ENCODE assay signal across 28 mouse cellular contexts in the genomic region with DNA sequence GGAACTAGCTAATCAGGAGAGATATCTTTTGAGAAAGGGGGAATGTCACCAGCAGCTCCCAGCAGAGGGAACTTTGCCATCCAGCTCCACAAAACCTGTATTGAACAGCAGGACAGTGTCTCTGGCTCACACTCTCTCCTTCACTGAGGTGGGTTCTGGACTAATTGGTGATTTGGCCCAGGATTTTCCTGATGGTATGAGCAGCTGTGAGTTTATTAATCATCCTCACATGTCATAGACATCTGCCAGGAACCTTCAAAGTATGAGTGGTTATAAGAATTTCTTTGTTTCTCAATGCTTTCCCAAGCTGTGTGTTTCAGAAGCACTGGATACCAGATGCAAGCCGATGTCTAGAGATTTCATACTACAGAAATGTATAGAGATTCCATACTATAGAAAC. TPM values are rescaled to one million over a fixed set of nuclear protein-coding genes. Genes with fewer than 3 reads are reported as not detected.
DNase-seq lines count a peak whose midpoint lies in the region; ATAC-seq and TF ChIP-seq lines count a peak whose summit lies in the region.
"Had no signal": no experiment of that assay in that cellular context is flagged by ENCODE, and none has a peak within 500 bp of the region (broad histone marks: within the 10 kb centered on the region; RNA-seq: fewer than 3 reads in every experiment).

No protein-coding gene starts in this region.

- no peaks in the 10 kb centered on the region for H3K9me3 ChIP-seq in midbrain, postnatal 0 days (ENCODE audit: low read length)
- no peaks in the 10 kb centered on the region for H3K9me3 ChIP-seq in midbrain, embryonic 15.5 days
- H3K9me3 ChIP-seq in limb, embryonic 12.5 days, result no peaks in the 10 kb centered on the region
- H3K9me3 ChIP-seq: intestine, embryonic 15.5 days; midbrain, embryonic 13.5 days; neural tube, embryonic 15.5 days had no signal

- intact Hi-C loops in left cerebral cortex, postnatal 10 days (cut with DNase I), result no loop called here

- no peaks in the 10 kb centered on the region for H3K27me3 ChIP-seq in midbrain, postnatal 0 days (ENCODE audit: insufficient read depth, low read length)
- H3K27me3 ChIP-seq in midbrain, embryonic 15.5 days (replicated peaks), result no peaks in the 10 kb centered on the region
- H3K27me3 ChIP-seq in limb, embryonic 12.5 days, result no peaks in the 10 kb centered on the region
- H3K27me3 ChIP-seq: intestine, embryonic 15.5 days; midbrain, embryonic 13.5 days; neural tube, embryonic 15.5 days had no signal

- H3K4me1 ChIP-seq in midbrain, postnatal 0 days (ENCODE audit: insufficient read depth, low read length), result 0 out of 2 replicates have a peak, but pooled peaks cover 6% of the 10 kb centered on the region
- H3K4me1 ChIP-seq in midbrain, embryonic 15.5 days, result peaks cover 19% of the 10 kb centered on the region
- peaks cover 47% of the 10 kb centered on the region for H3K4me1 ChIP-seq in limb, embryonic 12.5 days (replicated peaks)

- H3K9ac ChIP-seq in midbrain, postnatal 0 days (replicated peaks; ENCODE audit: low read length, poor library complexity, severe bottlenecking), result no peak overlapping the region
- no peak overlapping the region for H3K9ac ChIP-seq in midbrain, embryonic 15.5 days
- no peak overlapping the region for H3K9ac ChIP-seq in limb, embryonic 12.5 days (replicated peaks)
- H3K9ac ChIP-seq: hindbrain, embryonic 14.5 days; intestine, embryonic 15.5 days; midbrain, embryonic 13.5 days; neural tube, embryonic 15.5 days had no signal

- peak; percentile 36 to 45 for DNase-seq in cerebellum, postnatal 10 days
- DNase-seq in cerebellum, postnatal 25 days, result no peak
- peak; percentile 17 for DNase-seq in midbrain, postnatal 0 days (ENCODE audit: low spot score)
- DNase-seq in thymus, postnatal 25 days, result no peak
- no peak for DNase-seq in left cerebral cortex, postnatal 10 days (ENCODE audit: extremely low spot score in 1 of 2, low spot score in 2 of 2)
- no peak for DNase-seq in heart, adult 9 months (ENCODE audit: low spot score in 2 of 2)
- DNase-seq: adrenal gland, postnatal 25 days; cerebellum, adult 11-12 months; cerebellum, postnatal 36 days; gastrocnemius, postnatal 36 days; lung, adult 18-20 months; lung, postnatal 14 days; thymus, adult 18-20 months had no signal

- no peak for TF ChIP-seq CTCF in midbrain, postnatal 0 days (IDR thresholded peaks at IDR 0.05)

- no peak overlapping the region for H3K4me2 ChIP-seq in midbrain, postnatal 0 days (ENCODE audit: low read depth, low read length, poor library complexity, severe bottlenecking)
- no peak overlapping the region for H3K4me2 ChIP-seq in midbrain, embryonic 15.5 days
- no peak overlapping the region for H3K4me2 ChIP-seq in limb, embryonic 12.5 days
- H3K4me2 ChIP-seq: heart, embryonic 11.5 days; hindbrain, embryonic 14.5 days; intestine, embryonic 15.5 days; liver, embryonic 11.5 days; midbrain, embryonic 13.5 days; neural tube, embryonic 15.5 days had no signal

- no peaks in the 10 kb centered on the region for H3K36me3 ChIP-seq in midbrain, postnatal 0 days (ENCODE audit: insufficient read depth, low read length)
- no peaks in the 10 kb centered on the region for H3K36me3 ChIP-seq in midbrain, embryonic 15.5 days (replicated peaks)
- 0 out of 2 replicates have a peak, but pooled peaks cover 5% of the 10 kb centered on the region for H3K36me3 ChIP-seq in limb, embryonic 12.5 days
- H3K36me3 ChIP-seq: intestine, embryonic 15.5 days; midbrain, embryonic 13.5 days; neural tube, embryonic 15.5 days had no signal

- WGBS in midbrain, postnatal 0 days, result 88% methylated on average over 1 of the region's 1 CpGs
- 91% methylated on average over 1 of the region's 1 CpGs for WGBS in midbrain, embryonic 15.5 days
- WGBS in limb, embryonic 12.5 days, result 81% methylated on average over 1 of the region's 1 CpGs

- H3K4me3 ChIP-seq in midbrain, postnatal 0 days (ENCODE audit: low read depth, low read length), result no peak overlapping the region
- no peak overlapping the region for H3K4me3 ChIP-seq in midbrain, embryonic 15.5 days
- H3K4me3 ChIP-seq in limb, embryonic 12.5 days (replicated peaks), result no peak overlapping the region
- H3K4me3 ChIP-seq: intestine, embryonic 15.5 days; midbrain, embryonic 13.5 days; neural tube, embryonic 15.5 days had no signal

- ATAC-seq in midbrain, postnatal 0 days (ENCODE audit: low FRiP score), result no peak
- no peak for ATAC-seq in midbrain, embryonic 15.5 days (replicated peaks)
- no peak for ATAC-seq in limb, embryonic 12.5 days (ENCODE audit: insufficient number of reproducible peaks, insufficient read depth, low FRiP score, low TSS enrichment, low read depth)
- ATAC-seq: activated CD4-positive, CD25-positive, alpha-beta regulatory T cell, adult 4 months; CD4-positive, CD25-positive, alpha-beta regulatory T cell, adult 4 months; intestine, embryonic 15.5 days; midbrain, embryonic 13.5 days had no signal

- H3K27ac ChIP-seq in midbrain, postnatal 0 days (ENCODE audit: low read depth, low read length), result no peak overlapping the region
- no peak overlapping the region for H3K27ac ChIP-seq in midbrain, embryonic 15.5 days
- H3K27ac ChIP-seq in limb, embryonic 12.5 days, result peak overlapping the region; percentile 72; the same call in 1 of the 2 replicates
- H3K27ac ChIP-seq: hindbrain, embryonic 14.5 days; midbrain, embryonic 13.5 days; neural tube, embryonic 15.5 days had no signal

RNA-seq across cellular contexts. Expression of gene Cpa4, which starts 6.8 kb away (rescaled TPM):
- 0.42 and 0.49 TPM in 2 replicates for total RNA-seq in midbrain, postnatal 0 days (2014; rRNA removed)
- 0.75 and 0.79 TPM in 2 replicates for polyA plus RNA-seq in midbrain, postnatal 0 days (2015; fragmentation: Nextera tagmentation; extraction: Ambion mirVana)
- polyA plus RNA-seq in midbrain, embryonic 15.5 days (2015; fragmentation: Nextera tagmentation; extraction: Ambion mirVana), result 1.0 and 1.5 TPM in 2 replicates
- 1.9 TPM in 2 replicates for polyA plus RNA-seq in limb, embryonic 12.5 days (2016; fragmentation: Nextera tagmentation; extraction: Ambion mirVana)
- total RNA-seq in left cerebral cortex, postnatal 10 days (2021), result under 1 TPM; 0.15 to 0.16 TPM
- total RNA-seq: ES-E14; gastrocnemius, postnatal 36 days; heart, postnatal 25 days; layer of hippocampus, postnatal 14 days; megakaryocyte, adult 5-6 weeks had no signal
- polyA plus RNA-seq: CD4-positive, CD25-positive, alpha-beta regulatory T cell, adult 4 months; large intestine, adult 2 months had no signal

RNA-seq across cellular contexts. Expression of gene Cpa2, which starts 33.6 kb away (rescaled TPM):
- total RNA-seq in midbrain, postnatal 0 days (2014; rRNA removed), result 6.2 and 9.3 TPM in 2 replicates
- 13.0 and 15.2 TPM in 2 replicates for polyA plus RNA-seq in midbrain, postnatal 0 days (2015; fragmentation: Nextera tagmentation; extraction: Ambion mirVana)
- polyA plus RNA-seq in midbrain, embryonic 15.5 days (2015; fragmentation: Nextera tagmentation; extraction: Ambion mirVana), result 6.7 and 8.4 TPM in 2 replicates
- 23.7 and 28.1 TPM in 2 replicates for polyA plus RNA-seq in limb, embryonic 12.5 days (2016; fragmentation: Nextera tagmentation; extraction: Ambion mirVana)
- total RNA-seq in left cerebral cortex, postnatal 10 days (2021), result 1 to 10 TPM; 3.6 to 4.6 TPM
- total RNA-seq: gastrocnemius, postnatal 36 days; heart, postnatal 25 days had no signal

RNA-seq across cellular contexts. Expression of gene Cpa5, which starts 35.9 kb away (rescaled TPM):
- not detected in 2 replicates for total RNA-seq in midbrain, postnatal 0 days (2014; rRNA removed)
- polyA plus RNA-seq in midbrain, postnatal 0 days (2015; fragmentation: Nextera tagmentation; extraction: Ambion mirVana), result 0.13 TPM in 1 of 2 replicates, not detected in the other
- polyA plus RNA-seq in midbrain, embryonic 15.5 days (2015; fragmentation: Nextera tagmentation; extraction: Ambion mirVana), result not detected in 2 replicates
- polyA plus RNA-seq in limb, embryonic 12.5 days (2016; fragmentation: Nextera tagmentation; extraction: Ambion mirVana), result 0.14 and 0.33 TPM in 2 replicates
- not detected for total RNA-seq in left cerebral cortex, postnatal 10 days (2021)
- total RNA-seq: adrenal gland, postnatal 25 days; ES-E14; gastrocnemius, postnatal 36 days; heart, postnatal 25 days; layer of hippocampus, postnatal 14 days; megakaryocyte, adult 5-6 weeks had no signal
- polyA plus RNA-seq: activated CD4-positive, CD25-positive, alpha-beta regulatory T cell, adult 4 months; CD4-positive, CD25-positive, alpha-beta regulatory T cell, adult 4 months; large intestine, adult 2 months; liver, embryonic 11.5 days; midbrain, embryonic 13.5 days; neural tube, embryonic 15.5 days had no signal

Comparison
In these comparisons a context has a peak if more than half of its experiments do, and no peak if none do; other contexts are left out.
1. DNase-seq: peak in cerebellum, postnatal 10 days (2 of 2) and midbrain, postnatal 0 days (single experiment); none in cerebellum, postnatal 25 days (0 of 2), thymus, postnatal 25 days (single experiment), left cerebral cortex, postnatal 10 days (0 of 2) and heart, adult 9 months (0 of 2).